ENCODE assay signal across 8 mouse cellular contexts in the genomic region with DNA sequence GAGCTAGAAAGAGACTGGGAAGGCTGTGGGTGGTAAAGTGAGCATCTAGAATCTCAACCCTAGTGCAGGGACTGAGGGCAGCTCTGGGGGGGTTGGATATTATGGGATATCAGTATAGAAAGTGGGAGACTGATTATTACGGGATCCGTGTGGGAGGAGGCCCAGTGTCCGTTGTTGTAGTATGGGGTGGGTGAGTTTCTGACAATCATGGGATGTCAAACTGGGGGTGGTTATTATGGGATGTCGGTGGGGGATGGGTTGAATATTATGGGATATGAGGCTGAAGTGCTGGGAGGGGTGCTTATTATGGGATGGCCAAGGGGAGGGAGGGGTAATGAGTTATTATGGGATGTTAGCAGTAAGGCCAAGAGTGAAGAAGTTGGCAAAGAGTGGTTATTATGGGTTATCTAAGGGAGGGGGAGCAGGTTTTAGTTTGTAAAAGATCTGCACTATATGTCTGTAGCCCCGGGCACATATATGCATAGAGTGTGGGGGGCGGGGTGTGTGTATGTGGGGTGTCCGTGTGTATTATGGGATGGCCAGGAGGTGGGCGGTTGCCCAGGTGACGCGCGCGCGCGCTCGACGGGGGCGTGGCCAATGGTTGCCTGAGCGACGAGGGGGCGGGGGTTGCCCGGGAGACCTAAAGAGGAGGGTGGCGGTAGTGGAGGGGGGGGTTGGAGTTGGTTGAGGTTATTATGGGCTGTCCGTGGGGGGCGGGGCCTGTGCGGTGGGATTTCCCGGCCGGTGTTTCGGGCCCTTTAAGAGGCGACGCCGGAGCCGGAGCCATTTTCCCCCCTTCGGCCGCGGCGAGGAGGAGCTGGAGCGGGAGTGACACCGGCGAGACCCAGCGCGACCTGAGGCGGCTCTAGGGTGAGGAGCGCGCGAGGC. TPM values are rescaled to one million over a fixed set of nuclear protein-coding genes. Genes with fewer than 3 reads are reported as not detected.
A peak's percentile ranks its signal among the peaks of the same experiment; 100 is the strongest.
DNase-seq lines count a peak whose midpoint lies in the region; ATAC-seq lines count a peak whose summit lies in the region.

A gene (plus strand): TSS at position 591 of the 888 bp plus-strand sequence.

- peaks cover 19% of the 10 kb centered on the region for H3K4me1 ChIP-seq in brown adipose tissue, adult 24 weeks (ENCODE audit: control insufficient read depth, insufficient read depth, insufficient read length, low read length)
- H3K4me1 ChIP-seq in heart, embryonic 13.5 days, result peaks cover 41% of the 10 kb centered on the region
- H3K4me1 ChIP-seq in liver, embryonic 11.5 days (replicated peaks; ENCODE audit: control insufficient read depth, insufficient read depth, low read length), result peaks cover 35% of the 10 kb centered on the region

- H3K4me2 ChIP-seq in heart, embryonic 13.5 days, result peak within 1 kb of the TSS; percentile 99
- H3K4me2 ChIP-seq in liver, embryonic 11.5 days, result peak within 1 kb of the TSS; percentile 80

- peak; percentile 94 for DNase-seq in CD4-positive, CD25-positive, alpha-beta regulatory T cell, adult 2 months (ENCODE audit: low read depth, low spot score)
- peak; percentile 99 for DNase-seq in kidney, postnatal 10 days
- DNase-seq in liver, embryonic 11.5 days (ENCODE audit: low spot score), result peak; percentile 90
- DNase-seq in naive thymus-derived CD4-positive, alpha-beta T cell, adult 2 months (ENCODE audit: low read depth), result peak; percentile 94
- peak; percentile 95 for DNase-seq in splenic B cell, adult 2 months (ENCODE audit: low read depth, low spot score)

- whole genome bisulfite sequencing in heart, embryonic 13.5 days, result 4% methylated on average over 37 of the region's 45 CpGs
- 2% methylated on average over 41 of the region's 45 CpGs for WGBS in liver, embryonic 11.5 days

- H3K27ac ChIP-seq in brown adipose tissue, adult 24 weeks (replicated peaks; ENCODE audit: low read depth, low read length), result peak within 1 kb of the TSS; percentile 97
- H3K27ac ChIP-seq in heart, embryonic 13.5 days (replicated peaks), result peak within 1 kb of the TSS; percentile 96
- peak within 1 kb of the TSS; percentile 98 for H3K27ac ChIP-seq in liver, embryonic 11.5 days (ENCODE audit: low read depth, low read length)

- no peaks in the 10 kb centered on the region for H3K27me3 ChIP-seq in heart, embryonic 13.5 days (replicated peaks)
- H3K27me3 ChIP-seq in liver, embryonic 11.5 days (replicated peaks; ENCODE audit: control insufficient read depth, insufficient read depth, low read length), result no peaks in the 10 kb centered on the region
- no peaks in the 10 kb centered on the region for H3K27me3 ChIP-seq in splenic B cell, adult 2 months (ENCODE audit: control insufficient read depth, insufficient read depth, low read length, poor library complexity, severe bottlenecking)

- no peaks in the 10 kb centered on the region for H3K9me3 ChIP-seq in heart, embryonic 13.5 days
- H3K9me3 ChIP-seq in liver, embryonic 11.5 days (ENCODE audit: control insufficient read depth, low read length), result no peaks in the 10 kb centered on the region

- peak within 1 kb of the TSS; percentile 98 for H3K9ac ChIP-seq in heart, embryonic 13.5 days
- H3K9ac ChIP-seq in liver, embryonic 11.5 days (ENCODE audit: low read depth, low read length), result peak within 1 kb of the TSS; percentile 94

- H3K36me3 ChIP-seq in heart, embryonic 13.5 days, result peaks cover 27% of the 10 kb centered on the region
- peaks cover 7% of the 10 kb centered on the region for H3K36me3 ChIP-seq in liver, embryonic 11.5 days (ENCODE audit: control insufficient read depth, insufficient read depth, low read length)
- 0 out of 2 replicates have a peak, but pooled peaks cover 1% of the 10 kb centered on the region for H3K36me3 ChIP-seq in splenic B cell, adult 2 months (ENCODE audit: control insufficient read depth, insufficient read depth, low read length, poor library complexity, severe bottlenecking)

- ATAC-seq in erythroid progenitor cell, adult 5-6 weeks (replicated peaks; ENCODE audit: low FRiP score, poor library complexity, severe bottlenecking), result peak; percentile 75
- peak; percentile 74 for ATAC-seq in heart, embryonic 13.5 days (ENCODE audit: extremely low read depth, insufficient number of reproducible peaks, low FRiP score, low TSS enrichment)
- peak; percentile 79 for ATAC-seq in liver, embryonic 11.5 days (replicated peaks; ENCODE audit: low FRiP score)

- H3K4me3 ChIP-seq in brown adipose tissue, adult 24 weeks (ENCODE audit: insufficient read depth, low read depth, low read length), result peak within 1 kb of the TSS; percentile 100
- H3K4me3 ChIP-seq in heart, embryonic 13.5 days, result peak within 1 kb of the TSS; percentile 92
- H3K4me3 ChIP-seq in liver, embryonic 11.5 days (ENCODE audit: low read depth, low read length), result peak within 1 kb of the TSS; percentile 98

RNA-seq across cellular contexts. Expression of the gene that starts here (rescaled TPM):
- polyA plus RNA-seq in brown adipose tissue, adult 24 weeks (2012; ENCODE audit: insufficient read depth, insufficient read length, missing spikeins), result 73.3 and 90.8 TPM in 2 replicates
- total RNA-seq in erythroid progenitor cell, adult 5-6 weeks (2015; ENCODE audit: low replicate concordance), result 49.0 and 64.2 TPM in 2 replicates
- total RNA-seq in erythroid progenitor cell, adult 5-6 weeks (2017; ENCODE audit: low replicate concordance), result 176 and 220 TPM in 2 replicates
- polyA plus RNA-seq in heart, embryonic 13.5 days (2015; fragmentation: Nextera tagmentation; extraction: Ambion mirVana), result 57.5 and 67.0 TPM in 2 replicates
- 62.5 and 71.6 TPM in 2 replicates for polyA plus RNA-seq in liver, embryonic 11.5 days (2014; fragmentation: Nextera tagmentation; extraction: Ambion mirVana)

Comparison
In these comparisons a context has a peak if more than half of its experiments do, and no peak if none do; other contexts are left out.
1. Peak in every context shown above with its lines: DNase-seq, ATAC-seq, H3K4me3 ChIP-seq and H3K27ac ChIP-seq.